Mouse (Mus musculus) 416B (cell line): ENCODE data around the gene Obsl1.

Experiments
- DNase-seq: peaks from one replicate; pipeline ENCODE4 v3.0.0; 2011; ENCODE audit warnings: low read depth

Gene Obsl1

GRCm38 (mm10) chr1:75518427-75518826 lies 12.2 kb upstream of the Obsl1 start:
- DNase-seq, result no peak

GRCm38 (mm10) chr1:75517984-75518383 lies 11.7 kb upstream of the Obsl1 start:
- no peak for DNase-seq

- no peak for DNase-seq
Measured at GRCm38 (mm10) chr1:75516703-75517380, 10.6 kb upstream of the Obsl1 start.

GRCm38 (mm10) chr1:75512550-75512949 lies 6.3 kb upstream of the Obsl1 start:
- DNase-seq, result no peak

GRCm38 (mm10) chr1:75511437-75512210 lies 5.4 kb upstream of the Obsl1 start:
- DNase-seq, result no peak

GRCm38 (mm10) chr1:75510154-75510553 lies 3.9 kb upstream of the Obsl1 start:
- no peak for DNase-seq

- no peak for DNase-seq
Measured at GRCm38 (mm10) chr1:75509586-75509985, 3.3 kb upstream of the Obsl1 start.

GRCm38 (mm10) chr1:75507006-75507405 lies 754 bp upstream of the Obsl1 start, which contains the start of gene Inha:
Gene Inha, plus strand, starts transcription at chr1:75507077.
- DNase-seq, result no peak

GRCm38 (mm10) chr1:75505159-75505955 lies 895 bp downstream of the Obsl1 start:
- DNase-seq, result no peak

- DNase-seq, result no peak
Measured at GRCm38 (mm10) chr1:75504256-75505045, 1.8 kb downstream of the Obsl1 start.

GRCm38 (mm10) chr1:75503651-75503980 lies 2.6 kb downstream of the Obsl1 start:
- no peak for DNase-seq

- no peak for DNase-seq
Measured at GRCm38 (mm10) chr1:75502945-75503650, 3.2 kb downstream of the Obsl1 start.

- no peak for DNase-seq
Measured at GRCm38 (mm10) chr1:75501905-75502304, 4.3 kb downstream of the Obsl1 start.

GRCm38 (mm10) chr1:75499441-75499840 lies 6.8 kb downstream of the Obsl1 start:
- DNase-seq, result peak; percentile 10

GRCm38 (mm10) chr1:75498897-75499296 lies 7.4 kb downstream of the Obsl1 start:
- no peak for DNase-seq

- DNase-seq, result peak; percentile 31
Measured at GRCm38 (mm10) chr1:75494878-75495548, 11.2 kb downstream of the Obsl1 start.

GRCm38 (mm10) chr1:75492579-75493170 lies 13.6 kb downstream of the Obsl1 start:
- DNase-seq, result no peak

GRCm38 (mm10) chr1:75490785-75491551 lies 15.3 kb downstream of the Obsl1 start:
- DNase-seq, result no peak

GRCm38 (mm10) chr1:75487405-75488161 lies 18.7 kb downstream of the Obsl1 start:
- DNase-seq, result no peak
